ENCODE assay signal across 21 mouse cellular contexts in genomic region chr7:46833670-46834255, GRCm38 (mm10). TPM values are rescaled to one million over a fixed set of nuclear protein-coding genes. Genes with fewer than 3 reads are reported as not detected.
DNase-seq lines count a peak whose midpoint lies in the region; ATAC-seq and TF ChIP-seq lines count a peak whose summit lies in the region.
"Had no signal": no experiment of that assay in that cellular context is flagged by ENCODE, and none has a peak within 500 bp of the region (broad histone marks: within the 10 kb centered on the region; RNA-seq: fewer than 3 reads in every experiment).

No protein-coding gene starts in this region.

- H3K9ac ChIP-seq in kidney, postnatal 0 days (ENCODE audit: low read depth, low read length), result no peak overlapping the region
- no peak overlapping the region for H3K9ac ChIP-seq in liver, embryonic 11.5 days (ENCODE audit: low read depth, low read length)
- H3K9ac ChIP-seq: forebrain, postnatal 0 days; hindbrain, embryonic 14.5 days; midbrain, embryonic 15.5 days had no signal

- no peak overlapping the region for H3K4me3 ChIP-seq in kidney, postnatal 0 days (replicated peaks; ENCODE audit: low read depth, low read length)
- no peak overlapping the region for H3K4me3 ChIP-seq in bone marrow macrophage, adult 2 months (ENCODE audit: insufficient read depth, low read length)
- no peak overlapping the region for H3K4me3 ChIP-seq in liver, embryonic 11.5 days (ENCODE audit: low read depth, low read length)
- no peak overlapping the region for H3K4me3 ChIP-seq in forebrain, embryonic 10.5 days
- H3K4me3 ChIP-seq: erythroblast, embryonic 14.5 days; midbrain, embryonic 15.5 days had no signal

- peak overlapping the region; percentile 44; the same call in 1 of the 2 replicates for H3K27ac ChIP-seq in kidney, postnatal 0 days
- peak overlapping the region; percentile 63 for H3K27ac ChIP-seq in bone marrow macrophage, adult 2 months (ENCODE audit: insufficient read depth, low read depth, low read length)
- peak overlapping the region; percentile 40 for H3K27ac ChIP-seq in liver, embryonic 11.5 days (ENCODE audit: low read depth, low read length)
- H3K27ac ChIP-seq in forebrain, embryonic 10.5 days, result no peak overlapping the region
- H3K27ac ChIP-seq: hindbrain, embryonic 14.5 days; midbrain, embryonic 15.5 days had no signal

- no peak for TF ChIP-seq POLR2A in bone marrow macrophage, adult 2 months (IDR thresholded peaks at IDR 0.05; ENCODE audit: borderline replicate concordance, low read depth, low read length)

- ATAC-seq in kidney, postnatal 0 days (replicated peaks; ENCODE audit: low FRiP score, low read depth), result no peak
- no peak for ATAC-seq in liver, embryonic 11.5 days (replicated peaks; ENCODE audit: low FRiP score)
- 0 out of 2 replicates have a peak, but pooled peaks have one; percentile 0 for ATAC-seq in megakaryocyte-erythroid progenitor cell, adult 5-6 weeks (replicated peaks; ENCODE audit: low FRiP score, low TSS enrichment, poor library complexity, severe bottlenecking)
- ATAC-seq: forebrain, postnatal 0 days; midbrain, embryonic 15.5 days; Patski had no signal

- peaks cover 8% of the 10 kb centered on the region; the same call in 1 of the 2 replicates for H3K4me1 ChIP-seq in kidney, postnatal 0 days (replicated peaks; ENCODE audit: insufficient read depth, low read length)
- H3K4me1 ChIP-seq in bone marrow macrophage, adult 2 months (ENCODE audit: control insufficient read depth, insufficient read depth, low read length), result peaks cover 55% of the 10 kb centered on the region
- peaks cover 55% of the 10 kb centered on the region for H3K4me1 ChIP-seq in liver, embryonic 11.5 days (replicated peaks; ENCODE audit: control insufficient read depth, insufficient read depth, low read length)
- peaks cover 28% of the 10 kb centered on the region for H3K4me1 ChIP-seq in forebrain, embryonic 10.5 days

- no peaks in the 10 kb centered on the region for H3K9me3 ChIP-seq in kidney, postnatal 0 days (replicated peaks; ENCODE audit: low read length)
- H3K9me3 ChIP-seq in liver, embryonic 11.5 days (ENCODE audit: control insufficient read depth, low read length), result no peaks in the 10 kb centered on the region
- H3K9me3 ChIP-seq in forebrain, embryonic 10.5 days, result no peaks in the 10 kb centered on the region
- H3K9me3 ChIP-seq: midbrain, embryonic 15.5 days had no signal

- H3K27me3 ChIP-seq in kidney, postnatal 0 days (ENCODE audit: insufficient read depth, low read length), result no peaks in the 10 kb centered on the region
- H3K27me3 ChIP-seq in liver, embryonic 11.5 days (replicated peaks; ENCODE audit: control insufficient read depth, insufficient read depth, low read length), result no peaks in the 10 kb centered on the region
- H3K27me3 ChIP-seq in forebrain, embryonic 10.5 days (ENCODE audit: poor library complexity, severe bottlenecking), result 0 out of 2 replicates have a peak, but pooled peaks cover 1% of the 10 kb centered on the region
- H3K27me3 ChIP-seq: CH12.LX; midbrain, embryonic 15.5 days; Patski had no signal

- H3K4me2 ChIP-seq in kidney, postnatal 0 days (ENCODE audit: low read length), result no peak overlapping the region
- H3K4me2 ChIP-seq in liver, embryonic 11.5 days, result peak overlapping the region; percentile 21; the same call in 1 of the 2 replicates
- H3K4me2 ChIP-seq: hindbrain, embryonic 14.5 days; midbrain, embryonic 15.5 days had no signal

- no peak for DNase-seq in kidney, postnatal 0 days (ENCODE audit: low spot score)
- no peak for DNase-seq in kidney, postnatal 14 days
- no peak for DNase-seq in liver, embryonic 11.5 days (ENCODE audit: low spot score)
- no peak for DNase-seq in frontal cortex, postnatal 14 days (ENCODE audit: low spot score in 2 of 2)
- no peak for DNase-seq in heart, adult 18-20 months
- no peak for DNase-seq in forebrain, embryonic 10.5 days (ENCODE audit: extremely low spot score, low spot score)
- DNase-seq: cerebellum, adult 8-10 months; forebrain, postnatal 0 days; spleen, adult 18-20 months had no signal

- 80% methylated on average over 7 of the region's 7 CpGs for WGBS in kidney, postnatal 0 days
- 70% methylated on average over 7 of the region's 7 CpGs for WGBS in liver, embryonic 11.5 days
- 90% methylated on average over 7 of the region's 7 CpGs for WGBS in forebrain, embryonic 10.5 days

- no peaks in the 10 kb centered on the region for H3K36me3 ChIP-seq in kidney, postnatal 0 days (ENCODE audit: insufficient read depth, low read length)
- H3K36me3 ChIP-seq in liver, embryonic 11.5 days (ENCODE audit: control insufficient read depth, insufficient read depth, low read length), result no peaks in the 10 kb centered on the region
- no peaks in the 10 kb centered on the region for H3K36me3 ChIP-seq in forebrain, embryonic 10.5 days (replicated peaks)
- H3K36me3 ChIP-seq: midbrain, embryonic 15.5 days had no signal

- TF ChIP-seq CTCF in kidney, postnatal 0 days (IDR thresholded peaks at IDR 0.05; ENCODE audit: low read depth), result no peak
- no peak for TF ChIP-seq CTCF in bone marrow macrophage, adult 2 months (IDR thresholded peaks at IDR 0.05; ENCODE audit: low read depth, low read length)

RNA-seq across cellular contexts. Expression of gene Ldha, which starts 7.5 kb away (rescaled TPM):
- polyA plus RNA-seq in kidney, postnatal 0 days (2015; fragmentation: Nextera tagmentation; extraction: Ambion mirVana), result 890 and 943 TPM in 2 replicates
- 344 and 355 TPM in 2 replicates for polyA plus RNA-seq in bone marrow macrophage, adult 2 months (2012; ENCODE audit: insufficient read depth, insufficient read length, missing spikeins)
- 3,525 and 3,814 TPM in 2 replicates for polyA plus RNA-seq in liver, embryonic 11.5 days (2014; fragmentation: Nextera tagmentation; extraction: Ambion mirVana)
- 663 and 668 TPM in 2 replicates for total RNA-seq in megakaryocyte-erythroid progenitor cell, adult 5-6 weeks (2014; fragmentation: Nextera tagmentation)
- total RNA-seq in megakaryocyte-erythroid progenitor cell, adult 5-6 weeks (2017), result 397 and 483 TPM in 2 replicates
- total RNA-seq in heart, adult 18-20 months (2021), result 100 to 1,000 TPM; 768 to 793 TPM
- 3,398 and 3,630 TPM in 2 replicates for polyA plus RNA-seq in forebrain, embryonic 10.5 days (2016; fragmentation: Nextera tagmentation; extraction: Ambion mirVana)

RNA-seq across cellular contexts. Expression of gene Ldhc, which starts 27.2 kb away (rescaled TPM):
- polyA plus RNA-seq in kidney, postnatal 0 days (2015; fragmentation: Nextera tagmentation; extraction: Ambion mirVana), result not detected in 2 replicates
- polyA plus RNA-seq in bone marrow macrophage, adult 2 months (2012; ENCODE audit: insufficient read depth, insufficient read length, missing spikeins), result not detected in 2 replicates
- 0.17 and 0.73 TPM in 2 replicates for polyA plus RNA-seq in liver, embryonic 11.5 days (2014; fragmentation: Nextera tagmentation; extraction: Ambion mirVana)
- not detected in 2 replicates for total RNA-seq in megakaryocyte-erythroid progenitor cell, adult 5-6 weeks (2014; fragmentation: Nextera tagmentation)
- total RNA-seq in megakaryocyte-erythroid progenitor cell, adult 5-6 weeks (2017), result not detected in 2 replicates
- total RNA-seq in heart, adult 18-20 months (2021), result not detected
- 0.17 TPM in 1 of 2 replicates, not detected in the other for polyA plus RNA-seq in forebrain, embryonic 10.5 days (2016; fragmentation: Nextera tagmentation; extraction: Ambion mirVana)
- total RNA-seq: CH12.LX; forebrain, postnatal 0 days; gastrocnemius, postnatal 4 days; layer of hippocampus, postnatal 25 days had no signal
- polyA plus RNA-seq: forebrain, postnatal 0 days; heart, postnatal 0 days; kidney, embryonic 14.5 days; neural tube, embryonic 11.5 days; Patski had no signal

RNA-seq across cellular contexts. Expression of gene Gtf2h1, which starts 37.9 kb away (rescaled TPM):
- 39.1 and 43.6 TPM in 2 replicates for polyA plus RNA-seq in kidney, postnatal 0 days (2015; fragmentation: Nextera tagmentation; extraction: Ambion mirVana)
- polyA plus RNA-seq in bone marrow macrophage, adult 2 months (2012; ENCODE audit: insufficient read depth, insufficient read length, missing spikeins), result 37.0 and 40.5 TPM in 2 replicates
- 83.6 and 95.7 TPM in 2 replicates for polyA plus RNA-seq in liver, embryonic 11.5 days (2014; fragmentation: Nextera tagmentation; extraction: Ambion mirVana)
- total RNA-seq in megakaryocyte-erythroid progenitor cell, adult 5-6 weeks (2014; fragmentation: Nextera tagmentation), result 64.4 and 68.6 TPM in 2 replicates
- 144 and 158 TPM in 2 replicates for total RNA-seq in megakaryocyte-erythroid progenitor cell, adult 5-6 weeks (2017)
- total RNA-seq in heart, adult 18-20 months (2021), result 10 to 100 TPM; 15.9 to 19.4 TPM
- 51.2 and 54.1 TPM in 2 replicates for polyA plus RNA-seq in forebrain, embryonic 10.5 days (2016; fragmentation: Nextera tagmentation; extraction: Ambion mirVana)

RNA-seq across cellular contexts. Expression of gene Hps5, which starts 37.9 kb away (rescaled TPM):
- polyA plus RNA-seq in kidney, postnatal 0 days (2015; fragmentation: Nextera tagmentation; extraction: Ambion mirVana), result 18.0 and 19.0 TPM in 2 replicates
- 39.6 and 40.9 TPM in 2 replicates for polyA plus RNA-seq in bone marrow macrophage, adult 2 months (2012; ENCODE audit: insufficient read depth, insufficient read length, missing spikeins)
- 15.5 and 16.7 TPM in 2 replicates for polyA plus RNA-seq in liver, embryonic 11.5 days (2014; fragmentation: Nextera tagmentation; extraction: Ambion mirVana)
- total RNA-seq in megakaryocyte-erythroid progenitor cell, adult 5-6 weeks (2014; fragmentation: Nextera tagmentation), result 21.2 and 21.7 TPM in 2 replicates
- 16.2 and 25.1 TPM in 2 replicates for total RNA-seq in megakaryocyte-erythroid progenitor cell, adult 5-6 weeks (2017)
- 10 to 100 TPM in 1 of 2 experiments, 1 to 10 TPM in 1; 7.7 to 11.6 TPM for total RNA-seq in heart, adult 18-20 months (2021)
- polyA plus RNA-seq in forebrain, embryonic 10.5 days (2016; fragmentation: Nextera tagmentation; extraction: Ambion mirVana), result 16.2 and 18.7 TPM in 2 replicates
